Mouse (Mus musculus) limb, embryonic 14.5 days (tissue): ENCODE data around the gene Fndc1. TPM values are rescaled to one million over a fixed set of nuclear protein-coding genes. Genes with fewer than 3 reads are reported as not detected.

Experiments used
- ATAC-seq: fragments of 200-750 bp; cut with Nextera tagmentation; 2 replicates; pipeline ENCODE4 v1.8.0; 2017; ENCODE audit warnings: low read depth, moderate number of reproducible peaks, moderate TSS enrichment; ENCODE audit not compliant: low FRiP score
- DNase-seq: peaks from one replicate; pipeline ENCODE4 v3.0.0-alpha.2; 2015; ENCODE audit warnings: low spot score
- H3K27ac ChIP-seq: fragments of 300-500 bp; sonication (generic); replicated peaks from 2 replicates; pipeline ENCODE4 v1.5.1; 2014; ENCODE audit warnings: low read depth, mild to moderate bottlenecking, low read length, moderate library complexity, mixed read lengths
- H3K27me3 ChIP-seq: fragments of 300-500 bp; sonication (generic); 2 replicates; pipeline ENCODE4 v1.6.1; 2014; ENCODE audit warnings: low read length, mixed read lengths; ENCODE audit not compliant: control insufficient read depth, insufficient read depth
- H3K36me3 ChIP-seq: fragments of 300-500 bp; sonication (generic); 2 replicates; pipeline ENCODE4 v1.6.1; 2014; ENCODE audit warnings: mild to moderate bottlenecking, low read length, moderate library complexity, mixed read lengths; ENCODE audit not compliant: control insufficient read depth, insufficient read depth
- H3K4me1 ChIP-seq: fragments of 300-500 bp; sonication (generic); 2 replicates; pipeline ENCODE4 v1.6.1; 2014; ENCODE audit warnings: antibody characterized with exemption, low read length, mixed read lengths; ENCODE audit not compliant: control insufficient read depth, insufficient read depth
- H3K4me2 ChIP-seq: fragments of 300-500 bp; sonication (generic); replicated peaks from 2 replicates; pipeline ENCODE4 v1.6.1; 2014; ENCODE audit warnings: low read depth, mild to moderate bottlenecking, low read length, moderate library complexity; ENCODE audit not compliant: severe bottlenecking
- H3K4me3 ChIP-seq: fragments of 300-500 bp; sonication (generic); replicated peaks from 2 replicates; pipeline ENCODE4 v1.5.1; 2014; ENCODE audit warnings: low read length
- H3K9ac ChIP-seq: fragments of 300-500 bp; sonication (generic); 2 replicates; pipeline ENCODE4 v1.6.1; 2014; ENCODE audit warnings: mild to moderate bottlenecking, low read depth, low read length, moderate library complexity; ENCODE audit not compliant: severe bottlenecking
- H3K9me3 ChIP-seq: fragments of 300-500 bp; sonication (generic); 2 replicates; pipeline ENCODE4 v1.6.1; 2016; ENCODE audit warnings: low read length; ENCODE audit not compliant: control insufficient read depth
- POLR2A ChIP-seq: fragments of 200-500 bp; IDR thresholded peaks from 2 replicates; pipeline ENCODE4 v1.8.0; 2012; ENCODE audit warnings: inconsistent platforms, mild to moderate bottlenecking, moderate library complexity, borderline replicate concordance; ENCODE audit not compliant: insufficient read depth, insufficient read length; ENCODE audit errors: extremely low read depth
- WGBS: fragments of 180-500 bp; shearing (Covaris S2); extraction: QIAGEN DNeasy Blood & Tissue Kit; methylation state at CpG from one replicate; pipeline ENCODE4 v1.1.7; 2014; 5-methylcytosine and 5-hydroxymethylcytosine counted together
- polyA plus RNA-seq, 2 experiments: library from polyadenylated mRNA; depleted of rRNA in 1 of 2; stranded (reverse) in 1 of 2; unstranded in 1 of 2; fragments of >200 nt; fragmentation: Nextera tagmentation in 1 of 2; extraction: Ambion mirVana in 1 of 2; gene quantifications; 2 replicates each; pipeline versions ENCODE4 v1.2.1 to v1.2.3; 2012 to 2014

The Fndc1 gene
- polyA plus RNA-seq, 2 experiments, result 58.4 to 82.3 TPM

- no peaks in the 10 kb centered on the region for H3K27me3 ChIP-seq
- no peaks in the 10 kb centered on the region for H3K9me3 ChIP-seq
- TF ChIP-seq POLR2A, result no peak
Measured at GRCm38 (mm10) chr17:7850246-7850645, 23.1 kb upstream of the Fndc1 start.

DNA sequence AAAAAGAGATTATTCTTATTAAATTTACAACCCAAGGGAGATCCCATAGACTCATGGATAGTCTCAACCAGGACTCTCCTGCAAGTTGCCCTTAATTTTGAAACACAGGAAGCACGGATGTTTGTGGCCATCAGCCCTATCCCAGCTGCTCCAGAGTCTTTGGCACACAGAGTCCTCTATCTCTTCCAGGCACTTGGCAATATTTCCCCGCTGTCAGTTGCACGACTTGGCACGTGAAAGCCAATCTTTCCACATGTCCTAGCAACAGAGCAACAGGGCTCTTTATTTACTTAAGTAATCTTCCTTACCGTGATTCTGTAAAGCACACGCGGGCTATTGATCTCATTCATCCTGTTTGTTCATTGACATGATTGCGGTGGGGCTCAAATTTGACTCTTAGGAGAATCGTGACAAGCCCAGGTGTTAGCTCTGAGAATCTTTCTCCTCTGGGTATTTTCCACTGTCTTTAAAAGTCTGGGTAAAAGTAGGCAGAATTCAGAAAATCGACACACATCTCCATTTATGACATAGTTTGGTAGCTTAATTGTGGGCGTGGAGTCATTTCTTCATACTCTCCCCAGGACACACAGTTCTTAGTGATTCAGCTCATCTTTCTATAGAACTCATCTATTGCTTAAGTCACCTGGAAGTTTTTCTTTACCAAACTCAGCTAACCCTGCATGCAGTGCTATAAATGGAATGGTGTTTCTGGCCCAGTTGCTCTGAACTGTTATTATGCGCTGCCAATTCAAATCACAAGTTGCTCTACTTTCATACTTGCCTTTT lies 13.6 kb upstream of the Fndc1 start:
- H3K4me1 ChIP-seq, result no peaks in the 10 kb centered on the region
- DNase-seq, result no peak
- H3K9ac ChIP-seq, result no peak overlapping the region
- TF ChIP-seq POLR2A, result no peak
- H3K4me3 ChIP-seq, result no peak overlapping the region
- no peak overlapping the region for H3K4me2 ChIP-seq
- 83% methylated on average over 12 of the region's 12 CpGs for WGBS
- H3K9me3 ChIP-seq, result no peaks in the 10 kb centered on the region
- no peak overlapping the region for H3K27ac ChIP-seq
- ATAC-seq, result no peak
- no peaks in the 10 kb centered on the region for H3K36me3 ChIP-seq
- H3K27me3 ChIP-seq, result no peaks in the 10 kb centered on the region

More at GRCm38 (mm10) chr17:7850246-7850645, 23.1 kb upstream of the Fndc1 start:
- H3K36me3 ChIP-seq, result no peaks in the 10 kb centered on the region
- ATAC-seq, result no peak
- H3K4me1 ChIP-seq, result peaks cover 9% of the 10 kb centered on the region
- no peak overlapping the region for H3K9ac ChIP-seq
- DNase-seq, result no peak
- no peak overlapping the region for H3K27ac ChIP-seq
- no peak overlapping the region for H3K4me3 ChIP-seq
- H3K4me2 ChIP-seq, result no peak overlapping the region
- WGBS, result 54% methylated on average over 6 of the region's 6 CpGs

DNA sequence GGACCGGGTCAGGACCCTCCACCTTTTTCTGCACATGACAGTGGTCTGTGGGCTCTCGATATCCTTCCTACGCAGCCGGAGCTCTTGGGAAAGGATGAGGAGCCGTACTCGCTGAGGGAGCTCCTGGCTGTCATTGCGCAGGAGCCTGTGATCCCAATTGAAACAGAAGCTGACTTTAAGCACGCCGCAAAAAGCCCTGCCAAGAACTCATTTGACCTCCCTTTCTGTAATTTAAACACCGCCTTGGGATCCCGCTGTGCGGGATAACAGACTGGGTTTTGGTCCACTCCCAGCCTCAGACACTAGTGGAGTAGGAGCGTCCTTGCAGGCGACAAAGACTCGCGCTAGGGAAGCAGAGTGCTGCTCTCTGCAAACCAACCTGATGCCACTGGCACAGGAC lies 484 bp upstream of the Fndc1 start:
- peaks cover 6% of the 10 kb centered on the region; the same call in 1 of the 2 replicates for H3K4me1 ChIP-seq
- no peaks in the 10 kb centered on the region for H3K36me3 ChIP-seq
- WGBS, result 12% methylated on average over 16 of the region's 16 CpGs
- H3K9ac ChIP-seq, result peak overlapping the region; percentile 65
- no peaks in the 10 kb centered on the region for H3K9me3 ChIP-seq
- ATAC-seq, result no peak
- H3K27ac ChIP-seq, result no peak overlapping the region
- no peak for DNase-seq
- no peak for TF ChIP-seq POLR2A
- peaks cover 31% of the 10 kb centered on the region for H3K27me3 ChIP-seq
- H3K4me2 ChIP-seq, result peak overlapping the region; percentile 96
- H3K4me3 ChIP-seq, result peak overlapping the region; percentile 51

DNA sequence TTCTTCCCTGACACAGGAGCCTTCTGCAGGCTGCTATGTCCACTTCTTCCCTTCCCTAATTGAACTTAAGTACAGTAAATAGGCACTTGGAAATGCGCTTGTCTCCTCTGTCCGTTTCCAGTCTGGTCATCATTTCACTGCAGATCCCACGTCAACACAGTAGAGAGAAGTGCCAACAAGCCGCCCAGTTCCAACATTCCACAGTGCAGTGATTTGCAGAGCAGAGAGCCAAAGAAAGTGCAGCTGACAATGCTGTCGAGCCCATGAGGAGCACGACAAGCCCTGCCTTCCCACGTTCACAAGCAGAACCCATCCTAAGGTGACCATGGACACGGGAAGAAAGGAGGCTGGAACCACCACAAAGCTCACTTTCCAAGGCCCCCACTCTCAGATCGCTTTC lies 1.7 kb downstream of the Fndc1 start:
- Histone ChIP-seq H3K4me2 (peak overlapping the region; percentile 96; the same call in 1 of the 2 replicates), H3K4me3 (peak overlapping the region; percentile 15), H3K9ac (no peak overlapping the region), H3K36me3 (no peaks in the 10 kb centered on the region), H3K9me3 (no peaks in the 10 kb centered on the region), H3K27ac (no peak overlapping the region), H3K27me3 (peaks cover 31% of the 10 kb centered on the region), H3K4me1 (peaks cover 6% of the 10 kb centered on the region; the same call in 1 of the 2 replicates)
- DNase-seq, result no peak
- WGBS, result 50% methylated on average over 9 of the region's 9 CpGs
- no peak for ATAC-seq
- TF ChIP-seq POLR2A, result no peak

GRCm38 (mm10) chr17:7821553-7822186 lies 5.4 kb downstream of the Fndc1 start:
- no peaks in the 10 kb centered on the region for H3K4me1 ChIP-seq
- no peak overlapping the region for H3K27ac ChIP-seq
- H3K36me3 ChIP-seq, result no peaks in the 10 kb centered on the region
- DNase-seq, result peak; percentile 53
- WGBS, result 13% methylated on average over 17 of the region's 17 CpGs
- no peak overlapping the region for H3K4me3 ChIP-seq
- H3K9me3 ChIP-seq, result no peaks in the 10 kb centered on the region
- no peak for TF ChIP-seq POLR2A
- H3K9ac ChIP-seq, result no peak overlapping the region
- H3K27me3 ChIP-seq, result peaks cover 9% of the 10 kb centered on the region
- no peak overlapping the region; the same call in 1 of the 2 replicates for H3K4me2 ChIP-seq
- ATAC-seq, result no peak; the same call in 1 of the 2 replicates
